11 mouse cellular contexts compared by ENCODE assay signal in the genomic region with DNA sequence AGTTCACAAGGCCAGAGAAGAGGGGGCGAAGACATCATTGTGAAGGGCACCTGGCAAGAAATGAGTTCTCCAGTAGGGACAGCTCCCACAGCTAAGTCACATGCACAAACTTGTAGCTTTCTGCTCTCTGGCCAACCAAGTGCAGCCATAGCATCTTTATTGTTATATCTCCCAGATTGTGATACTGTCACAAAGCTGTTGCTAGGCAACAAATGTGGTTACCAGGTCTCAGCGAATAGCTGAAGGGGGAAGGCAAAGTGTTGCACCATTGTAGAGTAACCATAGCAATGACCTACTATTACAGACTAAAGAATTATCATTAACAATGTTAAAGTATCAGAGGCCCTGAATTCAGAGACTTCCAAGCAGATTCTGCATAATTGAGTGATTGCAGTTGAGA. TPM values are rescaled to one million over a fixed set of nuclear protein-coding genes. Genes with fewer than 3 reads are reported as not detected.
A peak's percentile ranks its signal among the peaks of the same experiment; 100 is the strongest.
DNase-seq lines count a peak whose midpoint lies in the region; ATAC-seq lines count a peak whose summit lies in the region.
"Had no signal": no experiment of that assay in that cellular context is flagged by ENCODE, and none has a peak within 500 bp of the region (broad histone marks: within the 10 kb centered on the region; RNA-seq: fewer than 3 reads in every experiment).

No protein-coding gene starts in this region.

- H3K9me3 ChIP-seq in limb, embryonic 12.5 days = no peaks in the 10 kb centered on the region
- H3K9me3 ChIP-seq in limb, embryonic 10.5 days (replicated peaks) = no peaks in the 10 kb centered on the region
- H3K9me3 ChIP-seq in forebrain, embryonic 14.5 days (replicated peaks; ENCODE audit: control insufficient read depth, low read length) = no peaks in the 10 kb centered on the region
- H3K9me3 ChIP-seq: liver, embryonic 13.5 days had no signal

- no peak overlapping the region for H3K9ac ChIP-seq in limb, embryonic 12.5 days (replicated peaks)
- no peak overlapping the region for H3K9ac ChIP-seq in forebrain, embryonic 14.5 days (ENCODE audit: low read length)
- H3K9ac ChIP-seq: liver, embryonic 13.5 days had no signal

- H3K36me3 ChIP-seq in limb, embryonic 12.5 days = no peaks in the 10 kb centered on the region
- H3K36me3 ChIP-seq in limb, embryonic 10.5 days = no peaks in the 10 kb centered on the region
- H3K36me3 ChIP-seq in forebrain, embryonic 14.5 days (ENCODE audit: control insufficient read depth, insufficient read depth, low read length) = no peaks in the 10 kb centered on the region
- H3K36me3 ChIP-seq: liver, embryonic 13.5 days had no signal

- DNase-seq in limb, embryonic 10.5 days (ENCODE audit: low spot score) = no peak
- peak; percentile 91 for DNase-seq in forebrain, embryonic 14.5 days (ENCODE audit: low spot score)
- peak; percentile 87 for DNase-seq in retina, embryonic 14.5 days (ENCODE audit: low spot score)
- DNase-seq in gastrocnemius, adult 8-10 months (ENCODE audit: low spot score in 2 of 2) = no peak
- no peak for DNase-seq in urinary bladder, adult 18-20 months (ENCODE audit: low spot score in 2 of 2)
- DNase-seq: gastrocnemius, adult 2 months; liver, embryonic 13.5 days; right cerebral cortex, postnatal 14 days had no signal

- H3K4me3 ChIP-seq in limb, embryonic 12.5 days (replicated peaks) = no peak overlapping the region
- H3K4me3 ChIP-seq in limb, embryonic 10.5 days = no peak overlapping the region
- no peak overlapping the region for H3K4me3 ChIP-seq in forebrain, embryonic 14.5 days (ENCODE audit: low read depth, low read length)

- WGBS in limb, embryonic 12.5 days = 55% methylated on average over 2 of the region's 2 CpGs
- WGBS in limb, embryonic 10.5 days = 57% methylated on average over 2 of the region's 2 CpGs
- WGBS in forebrain, embryonic 14.5 days = 41% methylated on average over 2 of the region's 2 CpGs

- H3K27ac ChIP-seq in limb, embryonic 12.5 days = no peak overlapping the region
- no peak overlapping the region for H3K27ac ChIP-seq in limb, embryonic 10.5 days
- peak overlapping the region; percentile 16; the same call in 1 of the 2 replicates for H3K27ac ChIP-seq in forebrain, embryonic 14.5 days (ENCODE audit: low read depth, low read length)
- H3K27ac ChIP-seq: liver, embryonic 13.5 days had no signal

- 0 out of 2 replicates have a peak, but pooled peaks have one; percentile 38 for ATAC-seq in limb, embryonic 12.5 days (ENCODE audit: insufficient number of reproducible peaks, insufficient read depth, low FRiP score, low TSS enrichment, low read depth)
- peak; percentile 65 for ATAC-seq in forebrain, embryonic 14.5 days
- 0 out of 2 replicates have a peak, but pooled peaks have one; percentile 13 for ATAC-seq in megakaryocyte-erythroid progenitor cell, adult 5-6 weeks (replicated peaks; ENCODE audit: low FRiP score, low TSS enrichment, poor library complexity, severe bottlenecking)
- ATAC-seq in megakaryocyte, adult 5-6 weeks (ENCODE audit: poor library complexity, severe bottlenecking) = no peak

- H3K4me1 ChIP-seq in limb, embryonic 12.5 days (replicated peaks) = 0 out of 2 replicates have a peak, but pooled peaks cover 4% of the 10 kb centered on the region
- H3K4me1 ChIP-seq in limb, embryonic 10.5 days = peaks cover 12% of the 10 kb centered on the region; the same call in 1 of the 2 replicates
- 0 out of 2 replicates have a peak, but pooled peaks cover 3% of the 10 kb centered on the region for H3K4me1 ChIP-seq in forebrain, embryonic 14.5 days (ENCODE audit: control insufficient read depth, insufficient read depth, low read length)

- peaks cover 41% of the 10 kb centered on the region for H3K27me3 ChIP-seq in limb, embryonic 12.5 days
- H3K27me3 ChIP-seq in limb, embryonic 10.5 days (ENCODE audit: low read depth, poor library complexity, severe bottlenecking) = peaks cover 59% of the 10 kb centered on the region
- H3K27me3 ChIP-seq in forebrain, embryonic 14.5 days (replicated peaks; ENCODE audit: control insufficient read depth, insufficient read depth, low read length) = peaks cover 21% of the 10 kb centered on the region

- no peak overlapping the region for H3K4me2 ChIP-seq in limb, embryonic 12.5 days
- no peak overlapping the region for H3K4me2 ChIP-seq in forebrain, embryonic 14.5 days (ENCODE audit: low read length)

RNA-seq across cellular contexts. Expression of a gene that starts 37.4 kb away (rescaled TPM):
- polyA plus RNA-seq in limb, embryonic 12.5 days (2016; fragmentation: Nextera tagmentation; extraction: Ambion mirVana) = 5.7 and 6.6 TPM in 2 replicates
- 18.2 and 19.6 TPM in 2 replicates for polyA plus RNA-seq in limb, embryonic 10.5 days (2016; fragmentation: Nextera tagmentation; extraction: Ambion mirVana)
- polyA plus RNA-seq in forebrain, embryonic 14.5 days (2014; fragmentation: Nextera tagmentation; extraction: Ambion mirVana) = 75.7 and 82.0 TPM in 2 replicates
- total RNA-seq in megakaryocyte-erythroid progenitor cell, adult 5-6 weeks (2014; fragmentation: Nextera tagmentation) = not detected in 2 replicates
- not detected in 2 replicates for total RNA-seq in megakaryocyte-erythroid progenitor cell, adult 5-6 weeks (2017)
- total RNA-seq in gastrocnemius, adult 8-10 months (2022) = under 1 TPM; 0.15 to 0.36 (median 0.32) TPM
- not detected in 2 replicates for total RNA-seq in megakaryocyte, adult 5-6 weeks (2015)
- total RNA-seq in megakaryocyte, adult 5-6 weeks (2017) = not detected in 2 replicates

Comparison
In these comparisons a context has a peak if more than half of its experiments do, and no peak if none do; other contexts are left out.
1. DNase-seq: peak in forebrain, embryonic 14.5 days (single experiment) and retina, embryonic 14.5 days (single experiment); none in limb, embryonic 10.5 days (single experiment), gastrocnemius, adult 8-10 months (0 of 2) and urinary bladder, adult 18-20 months (0 of 2).